Mouse (Mus musculus) heart, embryonic 11.5 days (tissue): Measurements from ENCODE around the gene Mark3. TPM values are rescaled to one million over a fixed set of nuclear protein-coding genes. Genes with fewer than 3 reads are reported as not detected.

Experiments
- ATAC-seq: fragments of 200-750 bp; cut with Nextera tagmentation; replicated peaks from 2 replicates; pipeline ENCODE4 v1.8.0; 2017; ENCODE audit warnings: moderate library complexity; ENCODE audit not compliant: insufficient number of reproducible peaks, low FRiP score, low TSS enrichment
- H3K27ac ChIP-seq: fragments of 300-500 bp; sonication (generic); 2 replicates; pipeline ENCODE4 v1.5.1; 2014; ENCODE audit warnings: mild to moderate bottlenecking, low read depth, low read length
- H3K27me3 ChIP-seq: fragments of 300-500 bp; sonication (generic); 2 replicates; pipeline ENCODE4 v1.6.1; 2014; ENCODE audit warnings: mild to moderate bottlenecking, low read length, mixed read lengths; ENCODE audit not compliant: control insufficient read depth, insufficient read depth
- H3K36me3 ChIP-seq: fragments of 300-500 bp; sonication (generic); 2 replicates; pipeline ENCODE4 v1.6.1; 2014; ENCODE audit warnings: mild to moderate bottlenecking, low read length, moderate library complexity, mixed read lengths; ENCODE audit not compliant: control insufficient read depth, insufficient read depth
- H3K4me1 ChIP-seq: fragments of 300-500 bp; sonication (generic); 2 replicates; pipeline ENCODE4 v1.6.1; 2014; ENCODE audit warnings: low read length; ENCODE audit not compliant: control insufficient read depth, insufficient read depth
- H3K4me2 ChIP-seq: fragments of 300-500 bp; sonication (generic); 2 replicates; pipeline ENCODE4 v1.6.1; 2014; ENCODE audit warnings: mild to moderate bottlenecking, moderate library complexity
- H3K4me3 ChIP-seq: fragments of 300-500 bp; sonication (generic); 2 replicates; pipeline ENCODE4 v1.5.1; 2014; ENCODE audit warnings: low read depth, low read length
- H3K9ac ChIP-seq: fragments of 300-500 bp; sonication (generic); 2 replicates; pipeline ENCODE4 v1.6.1; 2014; ENCODE audit warnings: mild to moderate bottlenecking, low read depth, low read length, moderate library complexity
- H3K9me3 ChIP-seq: fragments of 300-500 bp; sonication (generic); replicated peaks from 2 replicates; pipeline ENCODE4 v1.6.1; 2016; ENCODE audit warnings: low read length; ENCODE audit not compliant: control insufficient read depth
- WGBS: fragments of 180-500 bp; shearing (Covaris S2); extraction: QIAGEN DNeasy Blood & Tissue Kit; methylation state at CpG from one replicate; pipeline ENCODE4 v1.1.7; 2014; ENCODE audit not compliant: insufficient replicate concordance; 5-methylcytosine and 5-hydroxymethylcytosine counted together
- polyA plus RNA-seq: library from polyadenylated mRNA; unstranded; fragments of >200 nt; fragmentation: Nextera tagmentation; extraction: Ambion mirVana; gene quantifications from 2 replicates; pipeline ENCODE4 v1.2.1, GENCODE M21; 2014

Gene Mark3
- polyA plus RNA-seq, 1 experiment from 2014 or later: 45.7 TPM

DNA sequence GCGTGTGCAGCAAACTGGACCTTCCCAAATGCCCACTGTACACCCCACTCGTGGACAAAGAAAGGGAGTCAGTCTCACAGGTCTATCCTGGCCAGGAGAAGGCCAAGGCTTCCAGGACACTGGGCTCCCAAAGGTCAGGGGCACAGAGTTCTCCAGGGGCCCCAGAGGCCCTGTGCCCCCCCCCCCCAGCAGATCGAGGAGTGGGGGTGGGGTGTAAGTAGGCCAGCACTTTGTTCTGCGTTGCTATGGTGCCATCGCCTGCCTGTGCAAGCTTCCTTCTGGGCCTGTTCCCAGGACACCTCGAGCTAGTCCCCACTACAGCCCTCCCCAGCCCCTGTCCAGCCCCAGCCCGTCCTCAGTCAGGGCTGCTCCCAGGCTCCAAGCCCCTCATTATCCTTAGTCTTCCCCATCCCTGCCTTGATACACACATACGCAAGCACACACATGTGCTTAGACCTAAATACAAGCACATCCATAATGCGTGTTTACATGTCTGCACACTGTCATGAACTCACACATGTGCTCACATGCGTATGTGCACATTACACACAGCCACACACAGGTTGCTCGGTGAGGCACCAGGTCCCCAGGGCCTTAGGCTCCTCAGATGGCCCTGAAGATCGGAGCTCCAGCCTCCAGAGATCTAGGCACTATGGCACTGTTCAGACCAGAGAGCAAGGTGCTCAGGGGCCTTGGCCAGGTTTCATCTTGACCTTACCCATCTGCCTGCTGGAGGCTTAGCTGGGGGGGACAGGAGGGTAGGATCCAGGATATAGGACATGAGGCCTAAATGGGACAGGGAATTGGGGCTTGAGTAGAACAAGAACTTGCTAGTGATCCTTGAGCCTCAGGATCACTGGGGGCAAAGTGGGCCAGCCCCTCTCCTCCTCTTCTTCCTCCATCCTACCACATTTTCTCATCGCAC is 120.8 kb downstream of the Mark3 start:
- H3K27ac ChIP-seq: peak overlapping the region; percentile 22; the same call in 1 of the 2 replicates

DNA sequence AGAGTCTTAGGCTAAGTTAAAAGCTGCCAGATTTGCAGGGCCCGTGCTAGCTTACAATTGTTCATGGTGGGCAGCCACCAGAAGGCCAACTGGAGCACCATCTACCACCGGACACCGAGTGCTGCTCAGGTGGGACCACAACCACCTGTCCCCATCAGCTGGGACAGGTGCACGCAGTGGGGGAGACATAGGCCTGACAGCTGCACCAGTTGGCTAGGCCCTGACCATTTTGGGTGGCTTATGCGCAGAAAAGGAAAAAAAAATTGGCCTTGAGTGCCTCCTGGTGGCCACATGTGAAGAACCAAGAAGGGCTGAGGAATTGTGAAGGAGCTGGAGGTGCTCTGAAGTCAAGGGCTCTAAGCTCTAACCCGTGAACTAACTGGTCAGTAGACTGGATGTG is 121.9 kb downstream of the Mark3 start:
- 28% methylated on average over 6 of the region's 6 CpGs for WGBS
- H3K36me3 ChIP-seq: no peaks in the 10 kb centered on the region
- H3K4me1 ChIP-seq: peaks cover 30% of the 10 kb centered on the region
- H3K4me2 ChIP-seq: no peak overlapping the region
- no peaks in the 10 kb centered on the region for H3K9me3 ChIP-seq
- no peak for ATAC-seq
- no peak overlapping the region for H3K27ac ChIP-seq
- H3K4me3 ChIP-seq: no peak overlapping the region
- no peak overlapping the region for H3K9ac ChIP-seq
- H3K27me3 ChIP-seq: no peaks in the 10 kb centered on the region

More for the DNA sequence above, 120.8 kb downstream of the Mark3 start:
- Histone ChIP-seq H3K27me3 (no peaks in the 10 kb centered on the region), H3K4me1 (peaks cover 34% of the 10 kb centered on the region), H3K4me3 (no peak overlapping the region), H3K4me2 (no peak overlapping the region; the same call in 1 of the 2 replicates), H3K9me3 (no peaks in the 10 kb centered on the region), H3K9ac (peak overlapping the region; percentile 46; the same call in 1 of the 2 replicates), H3K36me3 (no peaks in the 10 kb centered on the region)
- 62% methylated on average over 13 of the region's 13 CpGs for WGBS
- ATAC-seq: no peak

DNA sequence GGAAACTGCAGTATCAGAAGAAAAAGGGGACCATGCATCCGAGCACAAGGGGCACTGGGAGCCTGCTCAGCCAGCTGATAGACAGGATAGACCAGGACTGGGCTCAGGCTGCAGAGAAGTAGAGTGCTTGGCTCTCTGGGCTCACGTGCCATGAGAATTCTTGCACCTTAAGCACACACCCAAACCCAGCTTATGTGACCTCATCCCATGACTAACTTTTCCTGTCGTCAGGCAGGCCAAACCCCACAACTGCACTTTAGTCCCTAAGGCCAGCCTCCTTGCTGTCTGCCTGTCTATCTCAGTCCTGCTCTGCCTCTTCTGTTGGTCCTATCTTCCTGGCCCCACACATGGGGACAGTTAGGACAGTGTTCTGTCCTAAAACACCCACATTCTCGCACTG is 123.4 kb downstream of the Mark3 start:
- Histone ChIP-seq H3K4me3 (no peak overlapping the region), H3K4me2 (no peak overlapping the region), H3K9me3 (no peaks in the 10 kb centered on the region), H3K4me1 (peaks cover 24% of the 10 kb centered on the region), H3K27ac (0 out of 2 replicates have a peak overlapping the region, but pooled peaks have one; percentile 22), H3K27me3 (no peaks in the 10 kb centered on the region), H3K36me3 (no peaks in the 10 kb centered on the region), H3K9ac (0 out of 2 replicates have a peak overlapping the region, but pooled peaks have one; percentile 39)
- ATAC-seq: no peak
- 62% methylated on average over 4 of the region's 4 CpGs for WGBS

DNA sequence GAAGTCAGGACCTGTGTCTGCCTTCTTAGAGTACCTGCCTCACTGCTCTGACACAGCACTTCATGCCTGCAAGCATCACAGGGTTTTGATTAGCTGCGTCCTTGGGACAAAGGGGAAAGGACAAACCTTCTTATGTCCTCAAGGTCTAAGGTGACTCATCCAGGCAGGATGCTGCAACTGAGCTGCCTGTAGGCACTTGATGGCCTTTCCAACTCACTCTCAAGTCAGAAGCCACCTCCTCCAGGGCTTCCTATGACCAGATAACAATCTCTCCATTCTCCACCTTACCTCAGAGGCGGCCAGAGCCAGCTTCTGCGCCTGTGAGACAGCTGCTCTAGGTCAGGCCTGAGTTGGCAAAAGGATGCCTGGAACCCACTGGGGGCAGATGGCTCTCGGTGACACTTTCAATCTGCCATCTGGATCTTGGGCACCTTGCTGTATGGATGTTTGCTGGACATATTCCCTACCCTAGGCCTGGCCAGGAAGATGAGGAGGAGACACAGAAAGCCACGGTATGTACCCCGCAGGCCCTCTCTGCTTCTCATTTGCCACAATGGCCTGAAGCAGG is 124.1 kb downstream of the Mark3 start:
- Histone ChIP-seq H3K9me3 (no peaks in the 10 kb centered on the region), H3K36me3 (no peaks in the 10 kb centered on the region), H3K4me1 (peaks cover 19% of the 10 kb centered on the region), H3K4me3 (no peak overlapping the region), H3K27ac (no peak overlapping the region), H3K9ac (peak overlapping the region; percentile 39; the same call in 1 of the 2 replicates), H3K27me3 (no peaks in the 10 kb centered on the region), H3K4me2 (no peak overlapping the region)
- ATAC-seq: no peak
- WGBS: 69% methylated on average over 6 of the region's 6 CpGs

DNA sequence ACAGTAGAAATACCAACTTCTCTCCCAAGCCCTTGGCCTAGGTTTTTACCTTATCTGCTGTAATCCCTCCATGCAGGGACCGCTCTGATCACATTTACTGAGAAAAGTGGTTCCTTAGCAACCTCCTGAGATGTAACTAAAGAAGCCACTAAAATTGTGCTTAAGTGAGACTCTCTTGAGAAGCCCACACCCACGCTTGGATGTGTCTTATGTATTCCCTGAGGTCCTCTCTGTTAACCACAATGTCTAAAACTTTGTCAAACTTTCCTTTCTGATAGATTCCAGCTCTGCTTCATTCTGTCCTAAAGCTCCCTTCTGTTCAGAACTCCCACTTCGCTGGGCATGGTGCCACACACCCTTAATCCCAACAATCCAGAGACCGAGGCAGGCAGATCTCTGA is 125.2 kb downstream of the Mark3 start:
- Histone ChIP-seq H3K27me3 (no peaks in the 10 kb centered on the region), H3K4me3 (no peak overlapping the region), H3K4me1 (peaks cover 11% of the 10 kb centered on the region), H3K9ac (no peak overlapping the region), H3K4me2 (no peak overlapping the region), H3K27ac (no peak overlapping the region), H3K9me3 (no peaks in the 10 kb centered on the region), H3K36me3 (no peaks in the 10 kb centered on the region)
- ATAC-seq: no peak
- WGBS: 85% methylated on average over 4 of the region's 4 CpGs

DNA sequence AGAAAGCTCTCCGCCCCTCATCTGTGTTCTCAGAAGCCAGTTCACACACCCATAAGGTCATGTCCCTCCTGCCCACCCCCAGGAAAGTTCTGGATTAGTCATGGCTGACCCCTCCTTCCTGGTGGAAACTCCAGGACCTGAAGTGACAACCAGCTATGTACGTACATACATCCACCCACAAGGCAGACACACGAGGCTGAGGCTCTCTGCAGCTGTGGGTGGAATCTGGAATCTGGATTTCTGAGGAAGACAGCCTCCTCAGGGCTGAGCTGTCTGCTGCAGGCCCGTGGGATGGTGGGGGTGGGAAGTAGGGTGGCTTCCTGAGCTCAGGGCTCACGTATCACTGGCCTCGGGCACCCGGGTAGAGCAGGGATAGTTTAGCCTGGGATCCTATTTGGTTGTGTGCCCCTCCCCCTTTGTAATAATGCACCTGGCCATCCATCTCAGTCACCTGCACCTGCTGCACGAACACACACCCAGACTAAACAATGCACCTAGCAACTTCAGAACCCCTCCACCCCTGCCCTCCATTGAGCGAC is 126.7 kb downstream of the Mark3 start:
- no peak for ATAC-seq
- peaks cover 9% of the 10 kb centered on the region for H3K4me1 ChIP-seq
- 60% methylated on average over 9 of the region's 9 CpGs for WGBS
- H3K4me3 ChIP-seq: no peak overlapping the region
- H3K36me3 ChIP-seq: no peaks in the 10 kb centered on the region
- H3K4me2 ChIP-seq: no peak overlapping the region
- H3K27me3 ChIP-seq: no peaks in the 10 kb centered on the region
- no peak overlapping the region for H3K9ac ChIP-seq
- no peaks in the 10 kb centered on the region for H3K9me3 ChIP-seq
- no peak overlapping the region for H3K27ac ChIP-seq

DNA sequence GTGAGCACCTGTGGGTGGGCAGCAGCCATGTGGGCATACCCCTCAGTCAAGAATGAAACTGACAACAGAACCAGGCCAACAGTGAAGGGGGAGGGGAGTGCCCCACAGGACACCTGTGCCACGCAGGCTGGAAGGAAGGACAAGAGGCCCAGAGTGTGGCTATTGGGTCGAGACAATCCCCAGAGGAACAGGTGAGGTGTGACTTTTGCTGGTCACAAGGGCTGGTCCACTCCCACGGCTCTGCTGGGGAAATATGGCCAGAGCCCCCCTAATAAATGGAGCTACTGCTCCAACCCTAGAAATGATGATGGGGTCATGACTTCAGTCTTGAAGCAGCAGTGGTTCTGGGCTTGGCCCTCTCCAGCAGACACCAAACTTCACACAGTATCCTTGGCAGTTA is 129.0 kb downstream of the Mark3 start:
- Histone ChIP-seq H3K36me3 (no peaks in the 10 kb centered on the region; the same call in 1 of the 2 replicates), H3K9me3 (no peaks in the 10 kb centered on the region), H3K27me3 (no peaks in the 10 kb centered on the region), H3K4me1 (peaks cover 9% of the 10 kb centered on the region), H3K4me2 (no peak overlapping the region), H3K27ac (no peak overlapping the region), H3K4me3 (no peak overlapping the region), H3K9ac (no peak overlapping the region)
- no peak for ATAC-seq
- 64% methylated on average over 3 of the region's 3 CpGs for WGBS

DNA sequence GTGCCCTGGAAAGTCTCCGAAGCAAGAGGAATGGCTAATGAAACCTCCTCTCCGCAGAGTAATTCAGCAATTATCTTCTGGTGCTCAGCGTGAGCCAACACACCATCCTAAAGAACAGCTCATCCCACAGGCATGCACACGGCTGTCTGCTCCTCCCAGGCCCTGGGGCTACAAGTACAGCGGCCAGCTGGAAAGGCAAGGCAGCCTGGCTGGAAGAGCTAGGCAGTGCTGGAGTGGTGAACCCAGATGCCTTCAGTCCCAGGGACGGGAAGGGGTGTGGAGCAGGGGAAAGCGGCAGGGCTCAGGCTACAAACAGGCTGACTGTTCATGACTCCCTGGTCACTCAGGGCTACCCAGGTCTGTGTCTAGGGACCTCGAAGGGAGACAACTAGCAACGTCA is 130.3 kb downstream of the Mark3 start:
- 0 out of 2 replicates have a peak, but pooled peaks have one; percentile 41 for ATAC-seq
- peaks cover 9% of the 10 kb centered on the region for H3K4me1 ChIP-seq
- no peaks in the 10 kb centered on the region for H3K27me3 ChIP-seq
- 48% methylated on average over 9 of the region's 9 CpGs for WGBS
- H3K36me3 ChIP-seq: peaks cover 5% of the 10 kb centered on the region
- peak overlapping the region; percentile 66 for H3K27ac ChIP-seq
- no peaks in the 10 kb centered on the region for H3K9me3 ChIP-seq
- H3K9ac ChIP-seq: no peak overlapping the region
- no peak overlapping the region for H3K4me3 ChIP-seq
- H3K4me2 ChIP-seq: no peak overlapping the region
